Mouse (Mus musculus) myocyte (in vitro differentiated cells): ENCODE results near the gene Tsr3. TPM values are rescaled to one million over a fixed set of nuclear protein-coding genes. Genes with fewer than 3 reads are reported as not detected.

ENCODE experiments used
- H3K27me3 ChIP-seq: one replicate; pipeline ENCODE4 v1.6.1; 2011; ENCODE audit not compliant: control insufficient read depth, insufficient read depth, insufficient read length
- H3K36me3 ChIP-seq: one replicate; pipeline ENCODE4 v1.6.1; 2011; ENCODE audit not compliant: control insufficient read depth, insufficient read depth
- H3K4me2 ChIP-seq: one replicate; pipeline ENCODE4 v1.6.1; 2011; ENCODE audit warnings: low read depth, control low read depth
- H3K4me3 ChIP-seq: one replicate; pipeline ENCODE4 v1.5.1; 2011; ENCODE audit warnings: mild to moderate bottlenecking, control low read depth, moderate library complexity
- H3K79me2 ChIP-seq: one replicate; pipeline ENCODE4 v1.6.1; 2011; ENCODE audit not compliant: control insufficient read depth, insufficient read depth
- H3ac ChIP-seq: one replicate; pipeline ENCODE4 v1.6.1; 2011; ENCODE audit not compliant: control insufficient read depth, insufficient read length
- CEBPB ChIP-seq: IDR thresholded peaks from 2 replicates; pipeline ENCODE4 v1.6.1; 2011; ENCODE audit warnings: mild to moderate bottlenecking, moderate library complexity; ENCODE audit not compliant: poor library complexity, insufficient read depth, severe bottlenecking
- E2F4 ChIP-seq: IDR thresholded peaks from one replicate; pipeline ENCODE4 v1.6.1; 2011; ENCODE audit warnings: mild to moderate bottlenecking, control low read depth, moderate library complexity; ENCODE audit not compliant: insufficient read depth
- MAX ChIP-seq: IDR thresholded peaks from one replicate; pipeline ENCODE4 v1.6.1; 2011; ENCODE audit warnings: low read depth, mild to moderate bottlenecking, control low read depth
- MYOD1 ChIP-seq, 3 experiments: IDR thresholded peaks; one replicate each; pipeline ENCODE4 v1.6.1; 2011; ENCODE audit warnings: control low read depth in 2 of 3, low read depth in 2 of 3, mild to moderate bottlenecking in 2 of 3, moderate library complexity in 1 of 3; ENCODE audit not compliant: insufficient read length in 2 of 3, control insufficient read depth in 1 of 3
- MYOG ChIP-seq, 3 experiments: IDR thresholded peaks; one replicate each; pipeline ENCODE4 v1.6.1; 2011; ENCODE audit warnings: control low read depth in 2 of 3, low read depth in 2 of 3, mild to moderate bottlenecking in 2 of 3; ENCODE audit not compliant: insufficient read length in 2 of 3, control insufficient read depth in 1 of 3, insufficient read depth in 1 of 3
- POLR2A ChIP-seq: IDR thresholded peaks from one replicate; pipeline ENCODE4 v1.6.1; 2011; ENCODE audit warnings: low read depth, mild to moderate bottlenecking, control low read depth, moderate library complexity; ENCODE audit not compliant: insufficient read length
- POLR2AphosphoS2 ChIP-seq: IDR thresholded peaks from one replicate; pipeline ENCODE4 v1.6.1; 2011; ENCODE audit warnings: low read depth, control low read depth; ENCODE audit not compliant: insufficient read length
- REST ChIP-seq: IDR thresholded peaks from one replicate; pipeline ENCODE4 v1.6.1; 2011; ENCODE audit warnings: mild to moderate bottlenecking, control low read depth, moderate library complexity; ENCODE audit not compliant: insufficient read depth, insufficient read length
- SRF ChIP-seq: IDR thresholded peaks from one replicate; pipeline ENCODE4 v1.6.1; 2011; ENCODE audit warnings: low read depth; ENCODE audit not compliant: control insufficient read depth, insufficient read length
- TCF12 ChIP-seq: IDR thresholded peaks from one replicate; pipeline ENCODE4 v1.6.1; 2011; ENCODE audit warnings: mild to moderate bottlenecking, control low read depth; ENCODE audit not compliant: poor library complexity, insufficient read depth, severe bottlenecking
- TCF3 ChIP-seq: IDR thresholded peaks from one replicate; pipeline ENCODE4 v1.6.1; 2011; ENCODE audit warnings: low read depth, control low read depth; ENCODE audit not compliant: insufficient read length
- USF1 ChIP-seq: IDR thresholded peaks from one replicate; pipeline ENCODE4 v1.6.1; 2011; ENCODE audit warnings: low read depth, mild to moderate bottlenecking, control low read depth, moderate library complexity
- polyA plus RNA-seq: library from polyadenylated mRNA; unstranded; fragments of >200 nt; fragmentation: generic; extraction: Trizol; gene quantifications from one replicate; pipeline ENCODE4 v1.2.1, GENCODE M21; 2012; ENCODE audit warnings: missing spikeins

The Tsr3 gene
- polyA plus RNA-seq, 1 experiment = 44.7 TPM

GRCm38 (mm10) chr17:25285033-25285432 is 45.1 kb downstream of the Tsr3 start:
- H3K36me3 ChIP-seq = no peaks in the 10 kb centered on the region
- H3K4me2 ChIP-seq = no peak overlapping the region
- H3ac ChIP-seq = no peak overlapping the region
- no peaks in the 10 kb centered on the region for H3K27me3 ChIP-seq
- no peak overlapping the region for H3K4me3 ChIP-seq
- H3K79me2 ChIP-seq = no peaks in the 10 kb centered on the region
- TF ChIP-seq POLR2A (no peak), CEBPB (no peak), REST (no peak), MYOG (IDR thresholded peaks at IDR 0.05; ENCODE audit: control insufficient read depth in 1 of 3, insufficient read depth in 1 of 3, insufficient read length in 2 of 3, low read depth in 2 of 3) (no peak), E2F4 (no peak), TCF12 (no peak), USF1 (no peak), MYOD1 (IDR thresholded peaks at IDR 0.05; ENCODE audit: control insufficient read depth in 1 of 3, insufficient read length in 2 of 3, low read depth in 2 of 3) (no peak), POLR2AphosphoS2 (no peak), MAX (no peak), SRF (no peak), TCF3 (no peak)

GRCm38 (mm10) chr17:25288842-25289241 is 48.9 kb downstream of the Tsr3 start:
- H3K4me3 ChIP-seq = no peak overlapping the region
- H3K36me3 ChIP-seq = no peaks in the 10 kb centered on the region
- TF ChIP-seq TCF12 (no peak), SRF (no peak), CEBPB (no peak), REST (no peak), E2F4 (no peak), TCF3 (no peak), POLR2A (no peak), MYOG (IDR thresholded peaks at IDR 0.05; ENCODE audit: control insufficient read depth in 1 of 3, insufficient read depth in 1 of 3, insufficient read length in 2 of 3, low read depth in 2 of 3) (no peak), MAX (no peak), POLR2AphosphoS2 (no peak), USF1 (no peak), MYOD1 (IDR thresholded peaks at IDR 0.05; ENCODE audit: control insufficient read depth in 1 of 3, insufficient read length in 2 of 3, low read depth in 2 of 3) (no peak)
- H3ac ChIP-seq = no peak overlapping the region
- no peak overlapping the region for H3K4me2 ChIP-seq
- H3K79me2 ChIP-seq = no peaks in the 10 kb centered on the region
- H3K27me3 ChIP-seq = peaks cover 13% of the 10 kb centered on the region

- H3ac ChIP-seq = no peak overlapping the region
- H3K27me3 ChIP-seq = peaks cover 13% of the 10 kb centered on the region
- no peak for TF ChIP-seq USF1
- TF ChIP-seq POLR2A = no peak
- no peak for TF ChIP-seq SRF
- TF ChIP-seq MAX = no peak
- no peak for TF ChIP-seq REST
- TF ChIP-seq MYOG (IDR thresholded peaks at IDR 0.05; ENCODE audit: control insufficient read depth in 1 of 3, insufficient read depth in 1 of 3, insufficient read length in 2 of 3, low read depth in 2 of 3) = no peak
- no peak for TF ChIP-seq CEBPB
- TF ChIP-seq E2F4 = no peak
- TF ChIP-seq POLR2AphosphoS2 = no peak
- H3K36me3 ChIP-seq = no peaks in the 10 kb centered on the region
- H3K4me3 ChIP-seq = no peak overlapping the region
- H3K79me2 ChIP-seq = no peaks in the 10 kb centered on the region
- H3K4me2 ChIP-seq = no peak overlapping the region
Observed at GRCm38 (mm10) chr17:25290411-25290810, 50.4 kb downstream of the Tsr3 start.

Other genes with a start within 250 kb of the Tsr3 start
- 3.5 TPM for gene Cramp1l, start 224.4 kb upstream of the Tsr3 start, polyA plus RNA-seq
- gene Ift140, start 224.1 kb upstream of the Tsr3 start, polyA plus RNA-seq = 8.9 TPM
- gene Tmem204, start 156.6 kb upstream of the Tsr3 start, polyA plus RNA-seq = 0.43 TPM
- gene Telo2, start 124.2 kb upstream of the Tsr3 start, polyA plus RNA-seq = 14.4 TPM
- not detected for gene Ptx4, start 119.4 kb upstream of the Tsr3 start, polyA plus RNA-seq
- 22.9 TPM for gene Clcn7, start 106.8 kb upstream of the Tsr3 start, polyA plus RNA-seq
- not detected for gene Ccdc154, start 77.7 kb upstream of the Tsr3 start, polyA plus RNA-seq
- gene Gm38655, start 64.7 kb upstream of the Tsr3 start, polyA plus RNA-seq = not detected
- 13.7 TPM for gene BC003965, start 55.6 kb upstream of the Tsr3 start, polyA plus RNA-seq
- 1.9 TPM for gene Unkl, start 51.8 kb upstream of the Tsr3 start, polyA plus RNA-seq
- 26.5 TPM for gene Gnptg, start within 50 bp of the Tsr3 start, polyA plus RNA-seq
- gene Baiap3, start 16.2 kb downstream of the Tsr3 start, polyA plus RNA-seq = 0.01 TPM
- 246 TPM for gene Ube2i, start 34.5 kb downstream of the Tsr3 start, polyA plus RNA-seq
- gene Prss34, start 58.2 kb downstream of the Tsr3 start, polyA plus RNA-seq = not detected
- gene Prss28, start 68.5 kb downstream of the Tsr3 start, polyA plus RNA-seq = not detected
- gene Prss29, start 78.5 kb downstream of the Tsr3 start, polyA plus RNA-seq = not detected
- 0.47 TPM for gene Tpsab1, start 105.4 kb downstream of the Tsr3 start, polyA plus RNA-seq
- not detected for gene Tpsb2, start 126.1 kb downstream of the Tsr3 start, polyA plus RNA-seq
- not detected for gene Tpsg1, start 129.1 kb downstream of the Tsr3 start, polyA plus RNA-seq
- 0.12 TPM for gene Cacna1h, start 193.6 kb downstream of the Tsr3 start, polyA plus RNA-seq
- not detected for gene Tekt4, start 214.4 kb downstream of the Tsr3 start, polyA plus RNA-seq